Mouse (Mus musculus) lung, adult 2 months (tissue): ENCODE results near the gene Tenm3.

Experiments used
- CTCF ChIP-seq: fragments of 200-500 bp; IDR thresholded peaks from 2 replicates; pipeline ENCODE4 v1.5.1; 2011; ENCODE audit warnings: mild to moderate bottlenecking, low read length, control low read depth; ENCODE audit not compliant: insufficient read depth
- POLR2A ChIP-seq: fragments of 200-500 bp; IDR thresholded peaks from 2 replicates; pipeline ENCODE4 v1.6.1; 2011; ENCODE audit warnings: low read depth, mild to moderate bottlenecking, control low read depth, low read length, borderline replicate concordance; ENCODE audit errors: extremely low read depth

- TF ChIP-seq CTCF: no peak
- no peak for TF ChIP-seq POLR2A
Observed at GRCm38 (mm10) chr8:48722318-48722717, 121.4 kb downstream of the Tenm3 start.
